Mouse (Mus musculus): ENCODE results near the gene Tcaf3.

Gene Tcaf3

DNA sequence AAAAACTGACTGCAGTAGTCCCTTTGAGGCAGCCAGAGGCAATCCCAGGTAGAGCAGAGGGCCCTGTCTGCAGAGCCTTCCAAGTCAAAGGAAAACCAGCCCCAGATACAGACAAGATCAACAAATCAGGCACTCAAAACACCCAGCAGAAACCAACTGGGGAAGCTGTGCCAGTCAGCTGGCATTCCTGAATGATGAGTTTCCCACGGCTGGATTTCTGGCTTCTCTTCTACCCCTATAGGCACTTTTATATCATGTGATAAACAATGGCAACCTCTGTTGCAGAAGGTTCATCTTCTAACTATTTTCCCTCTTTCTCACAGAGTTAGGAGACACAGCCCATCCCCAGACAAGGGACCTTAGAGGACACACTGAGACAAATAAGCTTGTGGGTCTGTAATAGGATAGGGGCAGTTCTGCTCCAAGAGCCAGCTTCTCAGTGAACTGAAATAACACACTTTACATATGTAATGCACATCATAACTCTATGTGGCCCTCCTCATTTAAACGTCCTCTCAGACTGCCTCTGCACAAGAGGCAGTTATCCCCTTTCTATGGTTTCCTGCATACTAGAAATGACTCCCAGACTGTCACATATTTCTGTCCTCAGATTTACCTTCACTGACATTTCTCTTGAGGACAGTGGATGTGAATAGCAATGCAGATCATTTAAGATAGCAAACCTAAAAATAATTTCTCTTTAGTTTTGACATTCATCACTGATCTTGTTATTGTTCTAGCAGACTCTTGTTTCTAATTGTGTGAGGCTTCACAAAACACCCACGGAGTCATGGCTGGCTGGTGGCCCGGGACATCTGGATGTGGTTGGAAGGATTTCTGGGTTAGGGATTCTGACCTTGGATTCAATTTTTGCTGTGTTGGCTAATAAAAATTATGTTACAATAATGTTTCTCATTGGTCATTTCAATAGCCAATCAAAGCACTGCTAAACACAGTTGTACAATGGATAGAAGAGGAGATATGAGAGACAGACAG is 55.2 kb downstream of the Tcaf3 start:
- no peak for DNase-seq (ENCODE audit: low read depth)

DNA sequence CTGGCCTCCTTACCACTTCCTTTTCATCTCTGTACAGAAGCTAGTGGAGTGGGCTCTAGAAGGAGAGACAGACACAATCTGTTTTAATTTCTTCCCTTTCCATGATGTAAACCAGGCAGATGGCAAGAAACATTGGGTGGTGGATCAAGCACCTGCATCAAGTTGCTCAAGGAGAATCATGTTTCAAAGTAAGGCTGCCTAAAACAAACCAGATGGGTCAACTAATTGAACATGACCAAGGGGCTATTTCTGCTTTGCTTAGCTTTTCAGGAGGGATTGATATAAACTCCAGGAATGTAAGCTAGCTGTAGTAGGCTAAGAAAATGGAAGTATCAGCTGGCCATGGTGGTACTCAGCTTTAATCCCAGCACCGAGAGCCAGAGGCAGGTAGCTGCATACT is 56.8 kb downstream of the Tcaf3 start:
- DNase-seq (ENCODE audit: low read depth), result no peak

DNA sequence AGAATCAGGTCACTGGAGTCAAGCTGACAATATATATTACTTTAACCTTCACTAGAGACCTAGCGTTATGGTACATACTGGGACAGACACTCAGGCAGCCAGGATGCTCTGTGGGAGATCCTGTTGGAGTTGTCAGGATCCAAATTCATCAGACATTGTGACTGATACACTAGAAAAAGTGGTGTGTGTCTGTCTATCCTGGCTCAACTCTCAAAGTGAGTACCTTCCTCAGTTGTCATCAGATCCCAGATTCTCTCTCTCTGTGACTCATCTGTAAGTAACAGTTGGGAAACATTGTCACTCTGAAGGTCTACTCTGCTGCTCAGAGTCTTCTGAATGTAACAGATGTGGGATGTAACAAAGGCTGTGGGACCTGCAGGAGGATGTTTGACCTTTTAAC is 57.8 kb downstream of the Tcaf3 start:
- DNase-seq (ENCODE audit: low read depth), result no peak

Data from induced T-regulatory cell, adult 2 months (primary cell).